ENCODE assay signal across 26 mouse cellular contexts in the genomic region with DNA sequence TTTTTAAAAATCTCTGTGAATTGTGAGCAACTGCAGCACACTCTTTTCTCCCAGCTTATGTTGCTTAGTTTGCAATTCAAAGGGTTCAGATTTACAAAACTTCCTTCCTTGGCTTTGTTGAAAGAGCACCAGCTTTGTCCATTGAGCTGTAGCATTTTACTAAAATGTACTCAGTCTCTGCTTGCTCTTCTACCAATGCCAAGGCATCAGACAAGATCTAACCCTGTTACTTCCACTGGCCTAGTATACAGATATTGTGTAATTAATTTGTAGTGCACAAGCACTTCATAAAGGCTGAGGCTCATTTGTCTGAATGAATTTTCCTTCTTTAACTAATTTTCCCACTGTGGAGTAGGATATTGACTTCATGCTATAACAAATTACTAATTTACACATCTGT.
"Had no signal": no experiment of that assay in that cellular context is flagged by ENCODE, and none has a peak within 500 bp of the region (broad histone marks: within the 10 kb centered on the region; RNA-seq: fewer than 3 reads in every experiment).

No protein-coding gene starts in this region.

- ATAC-seq: hindbrain, postnatal 0 days; intestine, embryonic 16.5 days; liver, embryonic 12.5 days had no signal

- H3K4me1 ChIP-seq: heart, embryonic 13.5 days; heart, embryonic 15.5 days; hindbrain, embryonic 13.5 days; hindbrain, embryonic 15.5 days; kidney, embryonic 15.5 days; limb, embryonic 13.5 days; limb, embryonic 15.5 days; liver, embryonic 12.5 days had no signal

- DNase-seq: gastrocnemius, postnatal 14 days; gastrocnemius, postnatal 36 days; heart, adult 11 months; heart, adult 2 months; heart, postnatal 14 days; heart, postnatal 36 days; kidney, adult 11 months; kidney, adult 2 months; kidney, adult 9 months; kidney, postnatal 14 days; kidney, postnatal 36 days; layer of hippocampus, adult 9-11 months; layer of hippocampus, postnatal 36 days had no signal

- H3K9ac ChIP-seq: heart, embryonic 13.5 days; heart, embryonic 15.5 days; hindbrain, embryonic 13.5 days; hindbrain, embryonic 15.5 days; kidney, embryonic 15.5 days; limb, embryonic 13.5 days; limb, embryonic 15.5 days; liver, embryonic 12.5 days; liver, embryonic 14.5 days had no signal

- H3K4me3 ChIP-seq: heart, adult 2 months; heart, embryonic 13.5 days; heart, embryonic 15.5 days; hindbrain, embryonic 13.5 days; hindbrain, embryonic 15.5 days; kidney, embryonic 15.5 days; limb, embryonic 13.5 days; limb, embryonic 15.5 days; liver, embryonic 12.5 days had no signal

- H3K9me3 ChIP-seq: heart, embryonic 13.5 days; heart, embryonic 15.5 days; hindbrain, embryonic 13.5 days; hindbrain, embryonic 15.5 days; kidney, embryonic 15.5 days; limb, embryonic 13.5 days; limb, embryonic 15.5 days; liver, embryonic 12.5 days had no signal

- H3K36me3 ChIP-seq: heart, embryonic 13.5 days; heart, embryonic 15.5 days; hindbrain, embryonic 13.5 days; hindbrain, embryonic 15.5 days; kidney, embryonic 15.5 days; limb, embryonic 13.5 days; limb, embryonic 15.5 days; liver, embryonic 12.5 days had no signal

- H3K4me2 ChIP-seq: heart, embryonic 11.5 days; heart, embryonic 13.5 days; heart, embryonic 15.5 days; hindbrain, embryonic 13.5 days; hindbrain, embryonic 15.5 days; kidney, embryonic 15.5 days; limb, embryonic 13.5 days; limb, embryonic 15.5 days; liver, embryonic 12.5 days had no signal

- H3K27me3 ChIP-seq: heart, embryonic 13.5 days; heart, embryonic 15.5 days; hindbrain, embryonic 13.5 days; hindbrain, embryonic 15.5 days; kidney, embryonic 15.5 days; limb, embryonic 13.5 days; limb, embryonic 15.5 days; liver, embryonic 12.5 days had no signal

- H3K27ac ChIP-seq: heart, adult 2 months; heart, embryonic 13.5 days; heart, embryonic 15.5 days; hindbrain, embryonic 13.5 days; hindbrain, embryonic 15.5 days; hindbrain, postnatal 0 days; kidney, embryonic 15.5 days; kidney, postnatal 0 days; limb, embryonic 13.5 days; limb, embryonic 15.5 days; liver, embryonic 12.5 days; liver, embryonic 14.5 days had no signal
